Mouse (Mus musculus) hindbrain, embryonic 10.5 days (tissue): ENCODE data around the gene Pum3. TPM values are rescaled to one million over a fixed set of nuclear protein-coding genes. Genes with fewer than 3 reads are reported as not detected.

Experiments
- DNase-seq: peaks from one replicate; pipeline ENCODE4 v3.0.0-alpha.2; 2017; ENCODE audit warnings: low spot score
- H3K27ac ChIP-seq: fragments of 300-500 bp; sonication (generic); 2 replicates; pipeline ENCODE4 v1.5.1; 2016; ENCODE audit warnings: mild to moderate bottlenecking, moderate library complexity
- H3K27me3 ChIP-seq: fragments of 300-500 bp; sonication (generic); 2 replicates; pipeline ENCODE4 v1.6.1; 2016; ENCODE audit warnings: mild to moderate bottlenecking; ENCODE audit not compliant: poor library complexity, insufficient read depth, severe bottlenecking
- H3K36me3 ChIP-seq: fragments of 300-500 bp; sonication (generic); 2 replicates; pipeline ENCODE4 v1.6.1; 2016; ENCODE audit warnings: mild to moderate bottlenecking, moderate library complexity
- H3K4me1 ChIP-seq: fragments of 300-500 bp; sonication (generic); replicated peaks from 2 replicates; pipeline ENCODE4 v1.6.1; 2016; ENCODE audit warnings: mild to moderate bottlenecking
- H3K4me3 ChIP-seq: fragments of 300-500 bp; sonication (generic); 2 replicates; pipeline ENCODE4 v1.5.1; 2016; ENCODE audit warnings: mild to moderate bottlenecking, moderate library complexity
- H3K9me3 ChIP-seq: fragments of 300-500 bp; sonication (generic); 2 replicates; pipeline ENCODE4 v1.6.1; 2016; ENCODE audit warnings: mild to moderate bottlenecking, moderate library complexity
- WGBS: fragments of 180-500 bp; shearing (Covaris S2); methylation state at CpG from one replicate; pipeline ENCODE4 v1.1.7; 2016; 5-methylcytosine and 5-hydroxymethylcytosine counted together
- polyA plus RNA-seq: library from polyadenylated mRNA; unstranded; fragments of >200 nt; fragmentation: Nextera tagmentation; extraction: Ambion mirVana; gene quantifications from 2 replicates; pipeline ENCODE4 v1.2.1, GENCODE M21; 2016

The Pum3 gene
- polyA plus RNA-seq = 56.0 and 79.4 TPM in 2 replicates

GRCm38 (mm10) chr19:27429745-27430251 is at the start of gene Pum3:
Gene Pum3 (minus strand): TSS chr19:27429825.
- no peaks in the 10 kb centered on the region for H3K27me3 ChIP-seq
- H3K4me1 ChIP-seq = peaks cover 22% of the 10 kb centered on the region
- peak within 1 kb of the TSS; percentile 88 for H3K4me3 ChIP-seq
- H3K27ac ChIP-seq = peak within 1 kb of the TSS; percentile 93
- DNase-seq = peak; percentile 96
- H3K36me3 ChIP-seq = peaks cover 14% of the 10 kb centered on the region
- WGBS = under 1% methylated on average over 40 of the region's 40 CpGs
- H3K9me3 ChIP-seq = no peaks in the 10 kb centered on the region

- no peak overlapping the region for H3K4me3 ChIP-seq
- no peak overlapping the region for H3K27ac ChIP-seq
- no peaks in the 10 kb centered on the region for H3K27me3 ChIP-seq
- no peaks in the 10 kb centered on the region for H3K9me3 ChIP-seq
- no peaks in the 10 kb centered on the region for H3K36me3 ChIP-seq
- no peaks in the 10 kb centered on the region for H3K4me1 ChIP-seq
- 83% methylated on average over 4 of the region's 4 CpGs for WGBS
- no peak for DNase-seq
Observed at GRCm38 (mm10) chr19:27466691-27467090, 37.1 kb upstream of the Pum3 start.

GRCm38 (mm10) chr19:27462656-27463055 is 33.0 kb upstream of the Pum3 start:
- no peaks in the 10 kb centered on the region for H3K9me3 ChIP-seq
- H3K27ac ChIP-seq = no peak overlapping the region
- no peaks in the 10 kb centered on the region for H3K4me1 ChIP-seq
- no peak overlapping the region for H3K4me3 ChIP-seq
- 64% methylated on average over 4 of the region's 4 CpGs for WGBS
- no peaks in the 10 kb centered on the region for H3K27me3 ChIP-seq
- no peaks in the 10 kb centered on the region for H3K36me3 ChIP-seq
- DNase-seq = no peak

- 48% methylated on average over 4 of the region's 4 CpGs for WGBS
- Histone ChIP-seq H3K36me3 (no peaks in the 10 kb centered on the region), H3K4me1 (no peaks in the 10 kb centered on the region), H3K9me3 (peaks cover 3% of the 10 kb centered on the region; the same call in 1 of the 2 replicates), H3K27ac (no peak overlapping the region), H3K4me3 (no peak overlapping the region), H3K27me3 (0 out of 2 replicates have a peak, but pooled peaks cover 6% of the 10 kb centered on the region)
- peak; percentile 72 for DNase-seq
Observed at GRCm38 (mm10) chr19:27450458-27450857, 20.8 kb upstream of the Pum3 start.

GRCm38 (mm10) chr19:27447515-27447914 is 17.9 kb upstream of the Pum3 start:
- Histone ChIP-seq H3K4me3 (peak overlapping the region; percentile 20; the same call in 1 of the 2 replicates), H3K36me3 (no peaks in the 10 kb centered on the region), H3K27me3 (0 out of 2 replicates have a peak, but pooled peaks cover 6% of the 10 kb centered on the region), H3K9me3 (no peaks in the 10 kb centered on the region), H3K27ac (no peak overlapping the region), H3K4me1 (no peaks in the 10 kb centered on the region)
- 29% methylated on average over 7 of the region's 7 CpGs for WGBS
- peak; percentile 58 for DNase-seq

GRCm38 (mm10) chr19:27441106-27441505 is 11.5 kb upstream of the Pum3 start:
- 0 out of 2 replicates have a peak, but pooled peaks cover 1% of the 10 kb centered on the region for H3K27me3 ChIP-seq
- H3K27ac ChIP-seq = no peak overlapping the region
- H3K36me3 ChIP-seq = no peaks in the 10 kb centered on the region
- H3K4me1 ChIP-seq = no peaks in the 10 kb centered on the region
- no peaks in the 10 kb centered on the region for H3K9me3 ChIP-seq
- DNase-seq = peak; percentile 6
- no peak overlapping the region for H3K4me3 ChIP-seq
- 78% methylated on average over 5 of the region's 5 CpGs for WGBS

- WGBS = 88% methylated on average over 10 of the region's 10 CpGs
- Histone ChIP-seq H3K27me3 (no peaks in the 10 kb centered on the region), H3K36me3 (no peaks in the 10 kb centered on the region), H3K27ac (no peak overlapping the region), H3K4me3 (no peak overlapping the region), H3K9me3 (no peaks in the 10 kb centered on the region), H3K4me1 (no peaks in the 10 kb centered on the region)
- DNase-seq = no peak
Observed at GRCm38 (mm10) chr19:27437982-27438652, 8.5 kb upstream of the Pum3 start.

GRCm38 (mm10) chr19:27430406-27430805 is 781 bp upstream of the Pum3 start:
- peak overlapping the region; percentile 88 for H3K4me3 ChIP-seq
- peak overlapping the region; percentile 93 for H3K27ac ChIP-seq
- peak; percentile 11 for DNase-seq
- H3K4me1 ChIP-seq = peaks cover 22% of the 10 kb centered on the region
- no peaks in the 10 kb centered on the region for H3K9me3 ChIP-seq
- 1% methylated on average over 10 of the region's 10 CpGs for WGBS
- no peaks in the 10 kb centered on the region for H3K27me3 ChIP-seq
- peaks cover 8% of the 10 kb centered on the region for H3K36me3 ChIP-seq

- DNase-seq = no peak
- no peaks in the 10 kb centered on the region for H3K9me3 ChIP-seq
- under 1% methylated on average over 16 of the region's 16 CpGs for WGBS
- peak overlapping the region; percentile 88 for H3K4me3 ChIP-seq
- peak overlapping the region; percentile 81 for H3K27ac ChIP-seq
- H3K27me3 ChIP-seq = no peaks in the 10 kb centered on the region
- H3K36me3 ChIP-seq = peaks cover 19% of the 10 kb centered on the region
- peaks cover 22% of the 10 kb centered on the region for H3K4me1 ChIP-seq
Observed at GRCm38 (mm10) chr19:27429281-27429680, 344 bp downstream of the Pum3 start.

- H3K27me3 ChIP-seq = no peaks in the 10 kb centered on the region
- H3K4me3 ChIP-seq = 0 out of 2 replicates have a peak overlapping the region, but pooled peaks have one; percentile 88
- H3K4me1 ChIP-seq = peaks cover 22% of the 10 kb centered on the region
- H3K27ac ChIP-seq = no peak overlapping the region
- H3K36me3 ChIP-seq = peaks cover 33% of the 10 kb centered on the region
- 85% methylated on average over 2 of the region's 2 CpGs for WGBS
- DNase-seq = no peak
- H3K9me3 ChIP-seq = no peaks in the 10 kb centered on the region
Observed at GRCm38 (mm10) chr19:27427865-27428264, 1.8 kb downstream of the Pum3 start.

- DNase-seq = no peak
- WGBS = 94% methylated on average over 1 of the region's 1 CpGs
- no peaks in the 10 kb centered on the region for H3K27me3 ChIP-seq
- peaks cover 47% of the 10 kb centered on the region for H3K36me3 ChIP-seq
- H3K4me1 ChIP-seq = peaks cover 22% of the 10 kb centered on the region
- no peak overlapping the region for H3K4me3 ChIP-seq
- no peaks in the 10 kb centered on the region for H3K9me3 ChIP-seq
- no peak overlapping the region for H3K27ac ChIP-seq
Observed at GRCm38 (mm10) chr19:27426451-27426850, 3.2 kb downstream of the Pum3 start.

- H3K4me1 ChIP-seq = peaks cover 15% of the 10 kb centered on the region
- no peak overlapping the region for H3K27ac ChIP-seq
- H3K36me3 ChIP-seq = peaks cover 55% of the 10 kb centered on the region
- H3K4me3 ChIP-seq = no peak overlapping the region
- WGBS = 83% methylated on average over 7 of the region's 7 CpGs
- no peaks in the 10 kb centered on the region for H3K9me3 ChIP-seq
- peak; percentile 19 for DNase-seq
- H3K27me3 ChIP-seq = no peaks in the 10 kb centered on the region
Observed at GRCm38 (mm10) chr19:27425656-27426055, 4.0 kb downstream of the Pum3 start.

GRCm38 (mm10) chr19:27417375-27417774 is 12.2 kb downstream of the Pum3 start:
- no peak overlapping the region for H3K4me3 ChIP-seq
- WGBS = 95% methylated on average over 4 of the region's 4 CpGs
- peaks cover 95% of the 10 kb centered on the region for H3K36me3 ChIP-seq

More at GRCm38 (mm10) chr19:27417375-27417774, 12.2 kb downstream of the Pum3 start:
- H3K27ac ChIP-seq = no peak overlapping the region
- no peak for DNase-seq
- H3K27me3 ChIP-seq = no peaks in the 10 kb centered on the region
- H3K9me3 ChIP-seq = no peaks in the 10 kb centered on the region
- no peaks in the 10 kb centered on the region for H3K4me1 ChIP-seq
